Mouse (Mus musculus): ENCODE results near the gene Ppp4r1. TPM values are rescaled to one million over a fixed set of nuclear protein-coding genes. Genes with fewer than 3 reads are reported as not detected.

Ppp4r1 gene
- polyA plus RNA-seq, 1 experiment from 2014 or later, result 53.5 TPM

- peaks cover 3% of the 10 kb centered on the region; the same call in 1 of the 2 replicates for H3K27me3 ChIP-seq (ENCODE audit: control insufficient read depth, insufficient read depth, low read length)
- H3K9ac ChIP-seq (ENCODE audit: low read depth, low read length), result no peak overlapping the region
- H3K9me3 ChIP-seq (ENCODE audit: control insufficient read depth, low read length), result no peaks in the 10 kb centered on the region
- 60% methylated on average over 5 of the region's 5 CpGs for WGBS
- H3K4me2 ChIP-seq (replicated peaks; ENCODE audit: low read depth, low read length), result no peak overlapping the region
- H3K4me3 ChIP-seq (ENCODE audit: low read length), result no peak overlapping the region
- no peak for ATAC-seq (ENCODE audit: low FRiP score, low TSS enrichment)
- no peak overlapping the region for H3K27ac ChIP-seq (ENCODE audit: low read depth, low read length)
- peaks cover 7% of the 10 kb centered on the region; the same call in 1 of the 2 replicates for H3K4me1 ChIP-seq (ENCODE audit: control insufficient read depth, insufficient read depth, low read length)
- H3K36me3 ChIP-seq (ENCODE audit: control insufficient read depth, insufficient read depth, low read length), result no peaks in the 10 kb centered on the region
Observed at GRCm38 (mm10) chr17:65768486-65768885, 13.9 kb upstream of the Ppp4r1 start.

GRCm38 (mm10) chr17:65770982-65771915 is 11.1 kb upstream of the Ppp4r1 start:
- Histone ChIP-seq H3K9me3 (ENCODE audit: control insufficient read depth, low read length) (no peaks in the 10 kb centered on the region), H3K9ac (ENCODE audit: low read depth, low read length) (peak overlapping the region; percentile 71), H3K4me2 (replicated peaks; ENCODE audit: low read depth, low read length) (peak overlapping the region; percentile 83), H3K36me3 (ENCODE audit: control insufficient read depth, insufficient read depth, low read length) (no peaks in the 10 kb centered on the region), H3K4me1 (ENCODE audit: control insufficient read depth, insufficient read depth, low read length) (peaks cover 7% of the 10 kb centered on the region; the same call in 1 of the 2 replicates), H3K27ac (ENCODE audit: low read depth, low read length) (no peak overlapping the region), H3K4me3 (ENCODE audit: low read length) (peak overlapping the region; percentile 58), H3K27me3 (ENCODE audit: control insufficient read depth, insufficient read depth, low read length) (peaks cover 3% of the 10 kb centered on the region; the same call in 1 of the 2 replicates)
- 23% methylated on average over 17 of the region's 17 CpGs for WGBS
- no peak for ATAC-seq (ENCODE audit: low FRiP score, low TSS enrichment)

- Histone ChIP-seq H3K9ac (ENCODE audit: low read depth, low read length) (peak within 1 kb of the TSS; percentile 71), H3K36me3 (ENCODE audit: control insufficient read depth, insufficient read depth, low read length) (no peaks in the 10 kb centered on the region), H3K4me1 (ENCODE audit: control insufficient read depth, insufficient read depth, low read length) (peaks cover 7% of the 10 kb centered on the region; the same call in 1 of the 2 replicates), H3K9me3 (ENCODE audit: control insufficient read depth, low read length) (no peaks in the 10 kb centered on the region), H3K4me2 (replicated peaks; ENCODE audit: low read depth, low read length) (peak within 1 kb of the TSS; percentile 83), H3K27ac (ENCODE audit: low read depth, low read length) (no peak within 1 kb of the TSS), H3K4me3 (ENCODE audit: low read length) (peak within 1 kb of the TSS; percentile 58), H3K27me3 (ENCODE audit: control insufficient read depth, insufficient read depth, low read length) (peaks cover 3% of the 10 kb centered on the region; the same call in 1 of the 2 replicates)
- ATAC-seq (ENCODE audit: low FRiP score, low TSS enrichment), result peak; percentile 83
- under 1% methylated on average over 70 of the region's 75 CpGs for WGBS
Observed at GRCm38 (mm10) chr17:65771951-65772934, 10.1 kb upstream of the Ppp4r1 start, which contains the start of gene Rab31. Gene Rab31 (minus strand): TSS chr17:65772752.

- Histone ChIP-seq H3K27me3 (ENCODE audit: control insufficient read depth, insufficient read depth, low read length) (peaks cover 3% of the 10 kb centered on the region; the same call in 1 of the 2 replicates), H3K36me3 (ENCODE audit: control insufficient read depth, insufficient read depth, low read length) (no peaks in the 10 kb centered on the region), H3K9me3 (ENCODE audit: control insufficient read depth, low read length) (no peaks in the 10 kb centered on the region), H3K9ac (ENCODE audit: low read depth, low read length) (no peak overlapping the region), H3K4me3 (ENCODE audit: low read length) (no peak overlapping the region), H3K4me1 (ENCODE audit: control insufficient read depth, insufficient read depth, low read length) (peaks cover 7% of the 10 kb centered on the region; the same call in 1 of the 2 replicates), H3K27ac (ENCODE audit: low read depth, low read length) (no peak overlapping the region), H3K4me2 (replicated peaks; ENCODE audit: low read depth, low read length) (no peak overlapping the region)
- 70% methylated on average over 4 of the region's 4 CpGs for WGBS
- no peak for ATAC-seq (ENCODE audit: low FRiP score, low TSS enrichment)
Observed at GRCm38 (mm10) chr17:65773617-65774016, 8.8 kb upstream of the Ppp4r1 start.

- H3K9ac ChIP-seq (ENCODE audit: low read depth, low read length), result no peak overlapping the region
- H3K36me3 ChIP-seq (ENCODE audit: control insufficient read depth, insufficient read depth, low read length), result no peaks in the 10 kb centered on the region
- peaks cover 3% of the 10 kb centered on the region; the same call in 1 of the 2 replicates for H3K27me3 ChIP-seq (ENCODE audit: control insufficient read depth, insufficient read depth, low read length)
- H3K4me3 ChIP-seq (ENCODE audit: low read length), result no peak overlapping the region
- no peak overlapping the region for H3K27ac ChIP-seq (ENCODE audit: low read depth, low read length)
- ATAC-seq (ENCODE audit: low FRiP score, low TSS enrichment), result no peak
- WGBS, result 52% methylated on average over 7 of the region's 7 CpGs
- peaks cover 4% of the 10 kb centered on the region; the same call in 1 of the 2 replicates for H3K4me1 ChIP-seq (ENCODE audit: control insufficient read depth, insufficient read depth, low read length)
- H3K4me2 ChIP-seq (replicated peaks; ENCODE audit: low read depth, low read length), result no peak overlapping the region
- no peaks in the 10 kb centered on the region for H3K9me3 ChIP-seq (ENCODE audit: control insufficient read depth, low read length)
Observed at GRCm38 (mm10) chr17:65774439-65774838, 7.9 kb upstream of the Ppp4r1 start.

- Histone ChIP-seq H3K9me3 (ENCODE audit: control insufficient read depth, low read length) (no peaks in the 10 kb centered on the region), H3K4me3 (ENCODE audit: low read length) (no peak overlapping the region), H3K36me3 (ENCODE audit: control insufficient read depth, insufficient read depth, low read length) (no peaks in the 10 kb centered on the region), H3K27ac (ENCODE audit: low read depth, low read length) (no peak overlapping the region), H3K4me2 (replicated peaks; ENCODE audit: low read depth, low read length) (no peak overlapping the region), H3K9ac (ENCODE audit: low read depth, low read length) (no peak overlapping the region), H3K4me1 (ENCODE audit: control insufficient read depth, insufficient read depth, low read length) (peaks cover 1% of the 10 kb centered on the region; the same call in 1 of the 2 replicates), H3K27me3 (ENCODE audit: control insufficient read depth, insufficient read depth, low read length) (peaks cover under 1% of the 10 kb centered on the region; the same call in 1 of the 2 replicates)
- no peak for ATAC-seq (ENCODE audit: low FRiP score, low TSS enrichment)
- WGBS, result 60% methylated on average over 1 of the region's 1 CpGs
Observed at GRCm38 (mm10) chr17:65776228-65776627, 6.1 kb upstream of the Ppp4r1 start.

GRCm38 (mm10) chr17:65777461-65777860 is 4.9 kb upstream of the Ppp4r1 start:
- H3K9me3 ChIP-seq (ENCODE audit: control insufficient read depth, low read length), result no peaks in the 10 kb centered on the region
- 88% methylated on average over 4 of the region's 4 CpGs for WGBS
- H3K4me2 ChIP-seq (replicated peaks; ENCODE audit: low read depth, low read length), result no peak overlapping the region
- no peak overlapping the region for H3K27ac ChIP-seq (ENCODE audit: low read depth, low read length)
- no peaks in the 10 kb centered on the region for H3K36me3 ChIP-seq (ENCODE audit: control insufficient read depth, insufficient read depth, low read length)
- H3K27me3 ChIP-seq (ENCODE audit: control insufficient read depth, insufficient read depth, low read length), result no peaks in the 10 kb centered on the region
- ATAC-seq (ENCODE audit: low FRiP score, low TSS enrichment), result no peak
- H3K9ac ChIP-seq (ENCODE audit: low read depth, low read length), result no peak overlapping the region
- no peak overlapping the region for H3K4me3 ChIP-seq (ENCODE audit: low read length)
- no peaks in the 10 kb centered on the region for H3K4me1 ChIP-seq (ENCODE audit: control insufficient read depth, insufficient read depth, low read length)

GRCm38 (mm10) chr17:65780970-65781369 is 1.4 kb upstream of the Ppp4r1 start:
- ATAC-seq (ENCODE audit: low FRiP score, low TSS enrichment), result no peak
- Histone ChIP-seq H3K4me2 (replicated peaks; ENCODE audit: low read depth, low read length) (no peak overlapping the region), H3K27me3 (ENCODE audit: control insufficient read depth, insufficient read depth, low read length) (no peaks in the 10 kb centered on the region), H3K9ac (ENCODE audit: low read depth, low read length) (no peak overlapping the region), H3K36me3 (ENCODE audit: control insufficient read depth, insufficient read depth, low read length) (no peaks in the 10 kb centered on the region), H3K9me3 (ENCODE audit: control insufficient read depth, low read length) (no peaks in the 10 kb centered on the region), H3K27ac (ENCODE audit: low read depth, low read length) (no peak overlapping the region), H3K4me3 (ENCODE audit: low read length) (no peak overlapping the region), H3K4me1 (ENCODE audit: control insufficient read depth, insufficient read depth, low read length) (peaks cover 3% of the 10 kb centered on the region; the same call in 1 of the 2 replicates)
- WGBS, result 94% methylated on average over 2 of the region's 2 CpGs

Measured in kidney, embryonic 14.5 days (tissue).